Mouse (Mus musculus) MN1 (cell line): ENCODE measurements at regions not wholly inside any gene's neighbourhood (a gene's known extent, or its start where the extent isn't known, plus 50 kb on each side); places are given as distances from the start of the nearest gene placed in this dataset.
A peak's percentile ranks its signal among the peaks of the same experiment; 100 is the strongest.
"Not testable (repeated sequence)": the region's sequence is repeated elsewhere in the genome, so short reads cannot be mapped to it uniquely, and the experiment has no call there.

Experiments used
- DNase-seq: peaks from one replicate; pipeline ENCODE4 v3.0.0-alpha.2; 2016; ENCODE audit warnings: low spot score

DNA sequence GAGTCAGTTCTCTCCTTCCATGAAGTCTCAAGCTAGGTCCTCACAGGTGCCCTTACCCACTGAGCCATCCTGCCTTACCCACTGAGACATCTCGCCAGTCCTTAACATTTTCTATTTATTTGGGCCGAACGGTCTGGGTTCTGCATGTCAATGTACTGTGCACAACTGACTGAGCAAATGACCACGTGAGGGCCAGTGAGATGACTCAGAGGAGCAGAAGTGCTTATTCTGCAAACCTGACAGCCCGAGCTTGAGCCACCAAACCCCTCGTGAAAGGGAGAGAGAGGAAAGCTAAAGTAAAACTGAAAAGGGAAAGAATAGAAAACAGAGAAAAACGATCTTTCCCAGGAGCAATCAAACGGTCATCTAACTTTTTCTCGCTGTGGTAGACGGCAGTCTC, 52.2 kb upstream of the Nmd3 start:
- DNase-seq: no peak

DNA sequence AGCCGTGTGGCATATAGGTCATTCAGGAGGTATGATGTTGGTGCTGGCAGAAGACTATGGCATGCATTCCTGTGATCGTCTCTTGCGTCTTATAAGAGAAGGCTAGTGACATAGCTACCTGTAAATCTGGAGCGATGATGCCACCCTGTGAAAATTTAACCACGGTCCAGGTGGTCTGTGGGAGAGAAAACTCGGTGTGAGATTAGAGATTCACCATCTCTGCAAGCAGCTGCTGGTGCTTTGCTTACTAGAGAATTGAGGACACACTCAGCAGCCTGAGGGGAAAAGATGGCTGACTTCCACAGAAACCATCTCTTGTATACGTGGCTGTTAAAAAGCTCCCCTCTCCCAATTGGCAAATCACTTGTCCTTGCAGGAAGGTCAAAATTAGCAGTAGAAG, 54.0 kb upstream of the Nmd3 start:
- DNase-seq: no peak

DNA sequence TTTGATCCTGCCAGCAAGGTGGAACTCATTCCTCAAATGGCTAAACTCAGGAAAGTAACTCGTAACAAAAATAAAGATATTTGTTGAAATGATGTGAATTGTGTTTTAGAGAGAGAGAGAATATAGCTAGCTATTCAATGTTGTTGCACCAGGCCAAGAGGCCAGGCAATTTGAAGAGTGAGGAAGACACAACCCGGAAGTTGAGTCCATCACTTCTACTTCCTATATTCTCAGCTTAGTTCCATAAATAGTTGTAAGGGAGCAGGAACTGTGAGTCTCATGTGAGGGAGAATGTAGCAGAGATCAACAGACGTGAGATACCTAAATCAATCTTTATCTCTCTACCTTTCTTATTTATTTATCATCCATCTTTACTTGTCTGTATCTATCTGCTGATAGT, 54.4 kb upstream of the Nmd3 start:
- no peak for DNase-seq

DNA sequence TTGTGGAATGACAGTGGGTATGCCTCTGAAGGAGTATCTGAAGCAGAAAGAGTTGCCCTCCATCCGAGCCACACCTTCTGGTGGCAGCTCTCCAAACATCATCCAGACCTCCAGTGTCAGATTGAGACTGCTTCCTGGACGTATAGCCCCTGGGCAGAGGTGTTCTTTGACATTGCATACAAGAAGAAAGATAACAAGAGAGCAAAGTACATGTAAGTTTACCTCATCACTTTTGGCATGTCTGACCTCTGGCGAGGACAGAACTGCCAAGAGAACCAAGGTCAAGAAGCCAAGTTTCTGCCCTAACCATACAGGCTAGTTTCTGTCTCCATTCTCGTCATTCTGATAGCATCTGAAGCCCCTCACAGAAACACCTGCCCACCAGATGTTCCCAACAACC, 57.5 kb upstream of the Nmd3 start:
- no peak for DNase-seq

DNA sequence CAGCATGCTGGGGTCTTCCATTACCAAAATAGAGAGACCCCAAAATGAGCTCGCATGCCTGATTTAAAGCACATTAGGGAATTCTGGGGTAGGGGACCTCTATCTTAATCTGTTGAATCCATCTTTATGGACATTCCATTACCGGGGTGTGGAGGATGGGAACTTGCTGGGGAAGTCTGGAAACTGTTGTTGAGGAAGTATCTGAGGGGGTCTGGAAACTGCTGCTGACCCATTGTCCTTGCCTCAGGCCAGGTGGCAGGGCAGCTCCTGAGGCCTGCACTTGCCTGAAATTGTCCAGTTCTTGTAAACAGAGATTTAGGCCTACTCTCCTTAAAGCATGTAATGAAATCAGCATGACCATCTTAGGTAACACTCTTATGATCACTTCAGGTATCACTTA, 59.4 kb upstream of the B3galnt1 start:
- no peak for DNase-seq

DNA sequence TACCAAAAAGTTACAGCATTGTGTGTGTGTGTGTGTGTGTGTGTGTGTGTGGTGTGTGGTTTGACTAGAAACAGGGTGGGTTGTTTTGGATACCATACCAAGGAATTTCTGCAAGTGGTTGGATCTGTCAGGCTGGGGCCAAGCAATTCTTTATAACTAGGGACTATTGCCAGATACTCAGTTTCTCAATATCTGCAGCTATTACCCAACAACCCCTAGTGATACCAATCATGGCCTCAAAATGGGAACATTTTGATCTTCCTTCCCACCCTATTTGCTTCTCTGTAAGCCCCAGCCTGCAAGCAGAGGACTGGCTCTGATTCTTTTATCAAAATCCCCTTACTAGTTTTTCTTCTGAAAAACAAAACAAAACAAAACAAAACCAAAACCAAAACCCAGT, 58.8 kb upstream of the B3galnt1 start:
- DNase-seq: no peak

DNA sequence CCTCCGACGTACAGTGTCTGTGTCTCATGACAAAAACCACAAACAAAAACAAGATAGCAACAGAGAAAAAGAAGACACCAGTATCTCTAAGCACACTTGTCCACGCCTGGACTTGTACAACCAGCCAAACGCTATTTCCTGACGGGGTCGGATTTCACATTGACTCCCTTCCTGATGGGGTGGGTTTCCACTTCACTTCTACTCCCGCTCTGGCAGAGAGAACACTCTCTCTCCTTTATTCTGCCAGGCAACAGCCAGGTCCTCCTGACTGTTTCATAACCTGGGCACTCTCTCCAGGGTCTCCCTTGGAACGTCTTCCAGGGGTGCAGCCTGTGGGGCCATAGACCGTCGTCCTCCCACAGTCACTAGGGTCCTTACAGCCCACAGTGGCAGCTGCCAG, 56.9 kb upstream of the B3galnt1 start:
- not testable (repeated sequence) for DNase-seq

DNA sequence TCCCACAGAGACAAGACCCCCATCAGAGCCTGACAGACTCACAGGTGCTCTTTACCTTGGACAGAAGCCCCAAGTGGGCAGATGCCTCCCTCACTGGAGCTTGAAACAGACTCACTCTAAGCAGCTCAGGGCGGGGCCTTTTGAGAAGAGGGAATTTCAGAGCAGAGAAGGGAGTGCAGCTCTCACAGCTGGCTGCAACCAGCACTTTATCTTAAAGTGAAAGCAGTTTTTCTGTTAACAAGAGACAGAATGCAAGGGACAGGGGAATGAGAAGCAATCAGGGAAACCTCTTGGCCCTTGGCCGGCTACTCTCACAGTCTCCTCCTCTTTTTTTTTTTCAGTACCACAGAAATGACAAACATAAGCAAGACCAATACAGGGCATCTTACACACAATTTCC, 56.2 kb upstream of the B3galnt1 start:
- DNase-seq: peak; percentile 15

DNA sequence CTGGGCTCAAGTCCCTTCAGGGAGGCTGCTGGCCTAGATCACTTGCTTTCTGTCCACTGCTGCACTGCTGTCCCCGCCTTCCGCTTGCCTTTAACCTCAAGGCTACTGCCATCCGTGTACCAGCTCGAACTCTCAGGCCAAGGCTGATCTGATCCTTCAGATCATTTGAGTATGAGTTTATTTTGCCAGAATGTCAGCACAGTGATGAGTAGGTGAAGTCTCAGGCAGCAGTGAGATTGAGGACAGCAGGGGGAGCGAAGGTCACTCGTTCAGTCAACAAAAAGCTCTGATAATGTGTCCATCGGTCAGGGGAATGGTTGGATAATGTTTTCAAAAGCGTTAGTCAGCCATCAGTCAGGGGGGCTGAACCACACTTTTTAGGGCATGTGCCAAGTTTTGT, 54.6 kb upstream of the B3galnt1 start:
- DNase-seq: not testable (repeated sequence)

DNA sequence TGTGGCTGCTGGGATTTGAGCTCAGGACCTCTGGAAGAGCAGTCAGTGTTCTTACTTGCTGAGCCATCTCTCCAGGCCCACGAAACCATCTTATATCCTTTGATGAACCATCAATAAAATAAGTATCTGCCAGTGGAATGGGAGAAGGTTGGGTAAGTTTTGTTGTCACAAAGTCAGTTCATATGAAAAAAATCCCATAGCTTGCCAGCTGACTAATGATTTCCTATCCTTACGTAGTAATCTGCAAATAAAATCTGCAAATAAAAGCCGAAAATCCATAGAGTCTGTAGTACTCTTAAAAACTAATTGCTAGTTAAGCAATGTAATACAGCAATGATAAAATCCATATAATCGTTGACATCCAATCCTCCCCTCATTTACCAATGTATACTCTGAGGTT, 50.8 kb upstream of the B3galnt1 start:
- DNase-seq: no peak
